Mouse (Mus musculus) cortical plate, adult 2 months (tissue): ENCODE measurements around the gene Lrrc75a.

Experiments
- CTCF ChIP-seq: fragments of 200-500 bp; IDR thresholded peaks from 2 replicates; pipeline ENCODE4 v1.5.1; 2011; ENCODE audit warnings: mild to moderate bottlenecking, control low read depth, low read length; ENCODE audit not compliant: insufficient read depth; ENCODE audit errors: extremely low read depth
- POLR2A ChIP-seq: fragments of 200-500 bp; IDR thresholded peaks from 2 replicates; pipeline ENCODE4 v1.6.1; 2011; ENCODE audit warnings: mild to moderate bottlenecking, low read length, control low read depth; ENCODE audit not compliant: insufficient read depth; ENCODE audit errors: extremely low read depth

GRCm38 (mm10) chr11:62693299-62694184, 45.2 kb upstream of the Lrrc75a start:
- TF ChIP-seq POLR2A, result no peak
- peak; percentile 75 for TF ChIP-seq CTCF
